26 mouse cellular contexts compared by ENCODE assay signal in genomic region chr1:151107401-151107800, GRCm38 (mm10).
"Had no signal": no experiment of that assay in that cellular context is flagged by ENCODE, and none has a peak within 500 bp of the region (broad histone marks: within the 10 kb centered on the region; RNA-seq: fewer than 3 reads in every experiment).

No protein-coding gene starts in this region.

- H3K36me3 ChIP-seq: heart, embryonic 13.5 days; heart, embryonic 15.5 days; hindbrain, embryonic 10.5 days; hindbrain, embryonic 12.5 days; intestine, embryonic 15.5 days; limb, embryonic 13.5 days; limb, embryonic 15.5 days had no signal

- DNase-seq: gastrocnemius, adult 2 months; gastrocnemius, postnatal 10 days; gastrocnemius, postnatal 25 days; heart, adult 2 months; heart, postnatal 14 days; heart, postnatal 4 days; kidney, adult 18-20 months; kidney, adult 8-10 months; kidney, postnatal 10 days; kidney, postnatal 25 days; kidney, postnatal 4 days had no signal

- H3K27ac ChIP-seq: gastrocnemius, adult 2 months; heart, adult 2 months; heart, embryonic 13.5 days; heart, embryonic 15.5 days; hindbrain, embryonic 10.5 days; hindbrain, embryonic 12.5 days; hindbrain, embryonic 14.5 days; intestine, embryonic 15.5 days; layer of hippocampus, adult 2 months; left cerebral cortex, adult 2 months; limb, embryonic 13.5 days; limb, embryonic 15.5 days; liver, embryonic 14.5 days had no signal

- H3K4me3 ChIP-seq: gastrocnemius, adult 2 months; heart, adult 2 months; heart, embryonic 13.5 days; heart, embryonic 15.5 days; hindbrain, embryonic 10.5 days; hindbrain, embryonic 12.5 days; intestine, embryonic 15.5 days; layer of hippocampus, adult 2 months; left cerebral cortex, adult 2 months; limb, embryonic 13.5 days; limb, embryonic 15.5 days had no signal

- H3K9me3 ChIP-seq: heart, embryonic 13.5 days; heart, embryonic 15.5 days; hindbrain, embryonic 10.5 days; hindbrain, embryonic 12.5 days; intestine, embryonic 15.5 days; limb, embryonic 13.5 days; limb, embryonic 15.5 days had no signal

- H3K27me3 ChIP-seq: heart, embryonic 13.5 days; heart, embryonic 15.5 days; hindbrain, embryonic 12.5 days; intestine, embryonic 15.5 days; limb, embryonic 13.5 days; limb, embryonic 15.5 days had no signal

- ATAC-seq: hindbrain, embryonic 16.5 days; inflammation-experienced regulatory T-cells, adult 6 months; intestine, embryonic 15.5 days; intestine, postnatal 0 days had no signal

- H3K9ac ChIP-seq: heart, embryonic 13.5 days; heart, embryonic 15.5 days; hindbrain, embryonic 12.5 days; hindbrain, embryonic 14.5 days; intestine, embryonic 15.5 days; limb, embryonic 13.5 days; limb, embryonic 15.5 days; liver, embryonic 14.5 days had no signal

- H3K4me2 ChIP-seq: heart, embryonic 11.5 days; heart, embryonic 13.5 days; heart, embryonic 15.5 days; hindbrain, embryonic 12.5 days; hindbrain, embryonic 14.5 days; intestine, embryonic 15.5 days; limb, embryonic 13.5 days; limb, embryonic 15.5 days had no signal
